Mouse (Mus musculus) thymus, adult 2 months (tissue): Measurements from ENCODE around the gene Mid1.
"Not testable (repeated sequence)": the region's sequence is repeated elsewhere in the genome, so short reads cannot be mapped to it uniquely, and the experiment has no call there.

Experiments used
- CTCF ChIP-seq: fragments of 200-500 bp; IDR thresholded peaks from 2 replicates; pipeline ENCODE4 v1.5.1; 2012; ENCODE audit warnings: mild to moderate bottlenecking, control low read depth, low read length, moderate library complexity, borderline replicate concordance; ENCODE audit not compliant: control insufficient read depth, poor library complexity, insufficient read depth; ENCODE audit errors: extremely low read depth
- POLR2A ChIP-seq: fragments of 200-500 bp; IDR thresholded peaks from 2 replicates; pipeline ENCODE4 v1.6.1; 2012; ENCODE audit warnings: mild to moderate bottlenecking, low read length, control low read depth, moderate library complexity; ENCODE audit not compliant: control insufficient read depth, poor library complexity, insufficient read depth; ENCODE audit errors: extremely low read depth

DNA sequence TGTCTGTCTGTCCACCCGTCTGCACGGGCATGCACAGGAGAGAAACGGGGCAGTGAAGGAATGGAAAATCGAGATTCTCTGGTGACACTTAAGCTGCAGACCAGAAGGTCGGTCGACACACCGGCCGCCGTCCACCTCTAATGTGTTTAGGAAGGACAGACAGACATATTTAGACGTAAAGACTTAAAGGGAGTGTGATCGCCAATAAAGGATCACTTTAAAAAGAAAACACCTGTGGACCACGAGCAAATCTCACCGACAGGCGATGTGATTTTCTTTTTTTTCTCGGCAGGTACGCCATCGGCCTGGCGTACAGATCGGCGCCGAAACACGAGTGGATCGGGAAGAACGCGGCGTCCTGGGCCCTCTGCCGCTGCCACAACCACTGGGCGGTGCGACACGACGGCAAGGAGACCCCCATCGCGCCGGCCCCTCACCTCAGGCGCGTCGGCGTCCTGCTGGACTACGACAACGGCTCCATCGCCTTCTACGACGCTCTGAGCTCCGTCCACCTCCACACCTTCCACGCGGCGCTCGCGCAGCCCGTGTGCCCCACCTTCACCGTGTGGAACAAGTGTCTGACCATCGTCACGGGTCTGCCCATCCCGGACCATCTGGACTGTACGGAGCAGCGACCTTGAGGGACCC, 303.7 kb downstream of the Mid1 start:
- TF ChIP-seq CTCF, POLR2A: not testable (repeated sequence)
